Mouse (Mus musculus) limb, embryonic 15.5 days (tissue): ENCODE measurements around the gene Clk2. TPM values are rescaled to one million over a fixed set of nuclear protein-coding genes. Genes with fewer than 3 reads are reported as not detected.
"Not testable (repeated sequence)": the region's sequence is repeated elsewhere in the genome, so short reads cannot be mapped to it uniquely, and the experiment has no call there.

Source experiments
- ATAC-seq: fragments of 200-750 bp; cut with Nextera tagmentation; 2 replicates; pipeline ENCODE4 v1.8.0; 2017; ENCODE audit warnings: low read depth, moderate TSS enrichment; ENCODE audit not compliant: insufficient number of reproducible peaks, low FRiP score, low TSS enrichment
- H3K27ac ChIP-seq: fragments of 300-500 bp; sonication (generic); 2 replicates; pipeline ENCODE4 v1.5.1; 2015; ENCODE audit warnings: moderate library complexity, mild to moderate bottlenecking, inconsistent platforms
- H3K27me3 ChIP-seq: fragments of 300-500 bp; sonication (generic); 2 replicates; pipeline ENCODE4 v1.6.1; 2015; ENCODE audit warnings: inconsistent platforms
- H3K36me3 ChIP-seq: fragments of 300-500 bp; sonication (generic); 2 replicates; pipeline ENCODE4 v1.6.1; 2015; ENCODE audit warnings: inconsistent platforms
- H3K4me1 ChIP-seq: fragments of 300-500 bp; sonication (generic); 2 replicates; pipeline ENCODE4 v1.6.1; 2015; ENCODE audit warnings: inconsistent platforms
- H3K4me2 ChIP-seq: fragments of 300-500 bp; sonication (generic); 2 replicates; pipeline ENCODE4 v1.6.1; 2015; ENCODE audit warnings: mild to moderate bottlenecking, inconsistent platforms
- H3K4me3 ChIP-seq: fragments of 300-500 bp; sonication (generic); 2 replicates; pipeline ENCODE4 v1.5.1; 2015; ENCODE audit warnings: mild to moderate bottlenecking, inconsistent platforms
- H3K9ac ChIP-seq: fragments of 300-500 bp; sonication (generic); 2 replicates; pipeline ENCODE4 v1.6.1; 2015; ENCODE audit warnings: inconsistent platforms
- H3K9me3 ChIP-seq: fragments of 300-500 bp; sonication (generic); 2 replicates; pipeline ENCODE4 v1.6.1; 2016; ENCODE audit warnings: inconsistent platforms
- WGBS: fragments of 180-500 bp; shearing (Covaris S2); methylation state at CpG from one replicate; pipeline ENCODE4 v1.1.7; 2015; 5-methylcytosine and 5-hydroxymethylcytosine counted together
- polyA plus RNA-seq: library from polyadenylated mRNA; unstranded; fragments of >200 nt; fragmentation: Nextera tagmentation; extraction: Ambion mirVana; gene quantifications from 2 replicates; pipeline ENCODE4 v1.2.1, GENCODE M21; 2015

Clk2 gene
- polyA plus RNA-seq, 1 experiment from 2014 or later = 25.0 TPM

DNA sequence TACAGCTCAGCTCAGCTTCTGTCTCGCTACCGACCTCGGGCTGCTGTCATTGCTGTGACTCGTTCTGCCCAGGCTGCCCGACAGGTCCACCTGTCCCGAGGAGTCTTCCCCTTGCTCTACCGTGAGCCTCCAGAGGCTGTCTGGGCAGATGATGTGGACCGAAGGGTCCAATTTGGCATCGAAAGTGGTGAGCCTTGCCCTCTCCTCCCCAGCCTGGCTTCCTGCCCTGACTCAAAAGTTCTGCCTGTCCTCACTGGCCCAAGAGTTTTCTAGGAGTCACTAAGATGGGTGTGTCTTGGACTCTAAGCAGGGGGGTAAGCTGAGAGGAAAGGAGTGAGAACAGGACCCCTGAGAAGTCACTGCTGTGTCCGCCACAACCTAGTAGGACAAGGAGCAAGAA is 19.8 kb upstream of the Clk2 start:
- H3K4me3 ChIP-seq = no peak overlapping the region
- H3K4me2 ChIP-seq = no peak overlapping the region
- H3K9ac ChIP-seq = no peak overlapping the region
- peaks cover 39% of the 10 kb centered on the region for H3K27me3 ChIP-seq
- no peaks in the 10 kb centered on the region for H3K36me3 ChIP-seq
- ATAC-seq = no peak
- no peaks in the 10 kb centered on the region for H3K9me3 ChIP-seq
- no peak overlapping the region for H3K27ac ChIP-seq
- 65% methylated on average over 10 of the region's 10 CpGs for WGBS
- peaks cover 7% of the 10 kb centered on the region for H3K4me1 ChIP-seq

DNA sequence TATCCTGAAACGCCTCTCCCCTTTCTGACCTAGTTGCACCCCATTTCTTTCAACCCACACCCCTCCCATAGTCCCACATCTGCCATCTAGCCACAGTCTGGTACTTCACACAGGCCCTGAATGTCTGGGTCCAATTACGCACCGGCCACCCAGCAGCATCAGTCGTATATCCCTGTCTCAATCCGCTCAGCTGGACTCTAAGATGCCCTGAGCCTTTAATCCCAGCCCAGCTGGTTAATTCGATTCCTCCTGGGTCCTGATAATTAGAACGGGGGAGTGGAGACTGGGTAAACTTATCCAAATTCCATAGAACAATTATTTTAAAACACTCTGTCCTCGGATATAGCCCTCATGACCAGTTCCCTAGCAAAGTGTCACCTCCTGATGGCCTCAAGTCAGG is 19.0 kb upstream of the Clk2 start:
- no peak for ATAC-seq
- H3K27me3 ChIP-seq = peaks cover 46% of the 10 kb centered on the region
- 28% methylated on average over 8 of the region's 8 CpGs for WGBS

DNA sequence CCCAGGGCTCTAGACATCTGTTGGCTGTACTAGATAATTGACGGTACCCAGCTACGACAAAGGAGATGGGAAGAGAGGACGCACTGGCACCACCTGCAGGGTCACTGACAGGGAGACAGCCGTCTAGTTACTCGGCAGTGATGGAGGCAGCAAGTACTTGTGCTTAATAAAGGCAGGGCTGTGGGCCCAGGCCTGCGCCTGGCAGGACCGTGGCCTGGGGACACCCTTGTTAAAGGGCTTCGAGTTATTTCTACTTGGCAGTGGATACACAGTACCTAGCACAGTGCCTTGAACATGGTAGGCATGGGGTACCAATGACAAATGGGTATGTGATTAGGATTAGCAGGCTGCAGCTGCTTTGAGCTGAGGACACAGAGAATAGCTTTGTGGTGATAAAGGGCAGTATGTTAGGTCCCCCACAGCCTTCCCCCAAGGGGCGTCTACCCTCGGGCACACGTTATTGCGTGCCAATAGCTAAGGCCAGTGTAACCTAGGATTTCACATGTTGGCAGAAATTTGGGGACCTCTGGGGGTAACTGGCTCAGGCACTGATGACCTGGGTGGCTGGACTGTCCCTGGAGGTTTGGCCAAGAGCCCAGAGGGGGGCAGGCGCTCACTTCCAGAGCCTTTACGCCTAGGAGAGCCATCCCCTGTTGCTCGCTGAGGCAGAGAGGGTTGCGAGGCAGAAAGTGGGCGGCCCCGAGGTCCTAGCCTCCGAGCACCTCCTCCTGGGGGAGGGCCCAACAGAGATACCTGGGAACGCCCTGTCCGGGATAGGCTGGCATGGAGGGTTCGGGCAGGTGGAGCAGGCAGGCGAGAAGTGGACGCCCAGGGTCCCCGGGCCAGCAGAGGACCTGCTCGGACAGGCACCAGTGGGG is 17.3 kb upstream of the Clk2 start:
- H3K27me3 ChIP-seq = peaks cover 54% of the 10 kb centered on the region
- H3K4me2 ChIP-seq = peak overlapping the region; percentile 57
- ATAC-seq = no peak

More for the DNA sequence above, 19.0 kb upstream of the Clk2 start:
- H3K4me1 ChIP-seq = peaks cover 7% of the 10 kb centered on the region
- no peaks in the 10 kb centered on the region for H3K9me3 ChIP-seq
- H3K4me3 ChIP-seq = no peak overlapping the region
- no peak overlapping the region for H3K9ac ChIP-seq
- H3K4me2 ChIP-seq = no peak overlapping the region
- no peaks in the 10 kb centered on the region for H3K36me3 ChIP-seq
- H3K27ac ChIP-seq = no peak overlapping the region

DNA sequence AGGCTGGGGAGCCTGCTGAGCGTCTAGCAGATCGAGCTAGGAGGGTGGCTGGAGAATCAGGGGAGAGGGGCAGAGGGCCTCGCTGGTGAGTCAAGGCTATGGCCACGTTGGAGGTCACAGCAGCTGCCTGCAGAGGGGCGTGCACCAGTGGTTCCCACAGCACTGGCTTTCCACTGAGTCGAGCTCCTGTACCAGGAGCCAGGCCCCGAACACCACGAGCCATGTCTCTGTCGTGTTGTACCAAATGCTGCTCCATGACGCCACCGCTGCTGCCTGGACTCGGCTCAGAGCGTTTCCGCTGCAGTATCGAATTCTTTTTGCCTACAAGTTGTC is 16.6 kb upstream of the Clk2 start:
- peak overlapping the region; percentile 57 for H3K4me2 ChIP-seq
- no peak for ATAC-seq
- peaks cover 58% of the 10 kb centered on the region for H3K27me3 ChIP-seq
- no peak overlapping the region for H3K27ac ChIP-seq
- H3K36me3 ChIP-seq = no peaks in the 10 kb centered on the region
- H3K9me3 ChIP-seq = no peaks in the 10 kb centered on the region
- H3K4me3 ChIP-seq = peak overlapping the region; percentile 29
- 0 out of 2 replicates have a peak overlapping the region, but pooled peaks have one; percentile 23 for H3K9ac ChIP-seq
- 7% methylated on average over 15 of the region's 15 CpGs for WGBS
- peaks cover 7% of the 10 kb centered on the region for H3K4me1 ChIP-seq

More for the DNA sequence above, 17.3 kb upstream of the Clk2 start:
- H3K36me3 ChIP-seq = no peaks in the 10 kb centered on the region
- H3K4me3 ChIP-seq = peak overlapping the region; percentile 29
- 0 out of 2 replicates have a peak overlapping the region, but pooled peaks have one; percentile 23 for H3K9ac ChIP-seq
- 16% methylated on average over 26 of the region's 26 CpGs for WGBS
- H3K9me3 ChIP-seq = no peaks in the 10 kb centered on the region
- peaks cover 7% of the 10 kb centered on the region for H3K4me1 ChIP-seq
- H3K27ac ChIP-seq = no peak overlapping the region

DNA sequence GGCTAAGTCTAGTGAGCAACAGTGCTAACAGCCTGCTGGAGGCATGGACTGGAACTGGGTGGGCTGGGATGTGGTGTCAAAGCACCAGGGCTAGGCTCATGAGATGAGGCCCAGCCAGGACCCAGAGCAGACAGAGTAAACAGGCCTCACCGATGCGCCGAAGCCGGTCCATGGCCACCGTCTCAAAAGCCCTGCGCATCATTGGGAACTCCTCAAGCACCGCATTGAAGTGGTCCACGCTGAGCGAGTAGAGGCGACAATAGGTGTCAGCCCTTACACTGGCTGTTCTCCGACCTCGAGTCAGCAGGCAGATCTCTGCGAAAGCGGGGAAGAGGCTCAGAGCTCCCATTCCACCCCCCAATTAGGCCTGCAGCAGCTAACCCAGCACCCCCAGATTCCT is 16.0 kb upstream of the Clk2 start:
- Histone ChIP-seq H3K27ac (no peak overlapping the region), H3K36me3 (no peaks in the 10 kb centered on the region), H3K4me2 (no peak overlapping the region), H3K4me3 (no peak overlapping the region), H3K27me3 (peaks cover 58% of the 10 kb centered on the region), H3K4me1 (peaks cover 7% of the 10 kb centered on the region), H3K9me3 (no peaks in the 10 kb centered on the region), H3K9ac (no peak overlapping the region)
- ATAC-seq = no peak
- WGBS = 71% methylated on average over 14 of the region's 14 CpGs

DNA sequence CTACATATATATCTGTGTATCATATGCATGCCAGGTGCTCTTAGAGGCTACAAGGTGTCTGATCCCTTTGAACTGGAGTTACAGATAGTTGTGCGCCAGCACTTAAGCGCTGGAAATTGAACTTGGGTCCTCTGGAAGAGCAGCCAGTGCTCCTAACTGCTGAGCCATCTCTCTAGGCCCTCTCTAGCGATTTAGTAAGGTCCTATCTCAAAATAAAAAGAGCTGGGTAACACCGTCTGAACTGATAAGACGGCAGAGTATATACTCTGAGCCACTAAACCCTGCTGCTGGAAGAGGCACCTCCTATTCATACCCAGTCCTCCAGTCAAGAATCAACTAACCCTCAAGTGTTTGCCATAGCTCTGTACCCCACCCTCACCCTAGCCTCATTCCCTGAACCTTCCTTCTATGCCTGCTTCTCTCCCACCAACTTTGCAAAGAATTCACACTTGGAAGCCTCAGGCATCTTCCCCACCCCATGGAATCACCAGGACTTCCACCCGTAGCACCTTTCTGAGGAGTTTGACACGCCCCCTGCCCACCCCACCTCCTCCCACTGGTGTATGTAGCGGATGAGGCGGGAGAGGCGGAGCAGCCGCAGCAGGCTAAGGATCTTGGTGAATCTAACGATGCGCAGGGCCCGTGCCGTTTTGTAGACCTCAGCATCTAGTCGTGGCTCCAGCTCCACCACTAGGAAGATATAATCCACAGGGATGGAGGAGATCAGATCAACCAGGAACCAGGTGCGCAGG is 12.3 kb upstream of the Clk2 start:
- H3K27me3 ChIP-seq = peaks cover 43% of the 10 kb centered on the region
- ATAC-seq = no peak
- WGBS = 45% methylated on average over 17 of the region's 17 CpGs

DNA sequence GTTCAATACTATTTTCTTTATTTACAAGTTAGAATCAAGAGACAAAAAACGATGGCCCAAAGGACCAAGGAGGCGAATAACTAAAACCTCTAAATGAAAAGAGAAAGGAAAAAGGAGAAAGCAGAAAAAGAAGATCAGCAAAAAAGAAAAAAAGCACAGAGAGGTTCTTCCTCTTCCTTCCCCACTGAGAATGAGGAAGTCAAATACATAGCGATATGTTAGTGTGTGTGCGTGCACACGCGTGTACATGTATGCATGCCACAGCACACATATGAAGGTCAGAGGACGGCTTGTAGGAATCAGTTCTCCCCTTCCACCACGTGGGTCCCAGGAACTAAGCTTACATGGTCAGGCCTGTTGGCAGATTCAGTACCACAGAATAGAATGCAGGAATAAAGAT is 7.6 kb upstream of the Clk2 start:
- H3K27ac ChIP-seq = no peak overlapping the region
- no peak overlapping the region for H3K4me2 ChIP-seq
- no peak overlapping the region for H3K4me3 ChIP-seq
- H3K4me1 ChIP-seq = peaks cover 14% of the 10 kb centered on the region
- WGBS = 89% methylated on average over 8 of the region's 8 CpGs
- ATAC-seq = no peak
- H3K36me3 ChIP-seq = no peaks in the 10 kb centered on the region
- no peaks in the 10 kb centered on the region for H3K9me3 ChIP-seq
- peaks cover 26% of the 10 kb centered on the region for H3K27me3 ChIP-seq
- no peak overlapping the region for H3K9ac ChIP-seq

More for the DNA sequence above, 12.3 kb upstream of the Clk2 start:
- peaks cover 7% of the 10 kb centered on the region for H3K4me1 ChIP-seq
- no peak overlapping the region for H3K9ac ChIP-seq
- H3K4me3 ChIP-seq = no peak overlapping the region
- H3K9me3 ChIP-seq = no peaks in the 10 kb centered on the region
- H3K36me3 ChIP-seq = no peaks in the 10 kb centered on the region
- H3K4me2 ChIP-seq = no peak overlapping the region
- no peak overlapping the region for H3K27ac ChIP-seq

DNA sequence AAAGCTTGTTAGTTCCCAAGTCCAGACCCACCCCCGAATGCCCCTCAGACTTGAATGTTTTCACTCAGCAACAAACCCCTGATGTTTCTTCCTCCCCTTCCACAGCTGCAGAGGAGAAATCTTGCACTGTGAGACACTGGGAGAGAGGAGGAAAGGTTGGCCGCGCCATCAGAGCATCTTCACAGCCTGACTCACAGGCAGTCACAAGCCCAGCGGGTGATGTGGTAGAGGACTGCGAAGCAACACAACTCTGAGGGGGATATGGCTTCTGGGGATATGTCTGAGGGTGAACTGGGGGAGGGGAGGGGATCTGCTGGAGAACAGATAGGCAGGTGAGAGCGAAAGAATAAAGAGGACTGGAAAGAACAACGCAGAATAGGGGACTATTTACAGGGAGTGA is 5.9 kb upstream of the Clk2 start:
- Histone ChIP-seq H3K4me2 (no peak overlapping the region), H3K9ac (no peak overlapping the region), H3K27me3 (peaks cover 22% of the 10 kb centered on the region), H3K9me3 (no peaks in the 10 kb centered on the region), H3K4me3 (no peak overlapping the region), H3K4me1 (peaks cover 15% of the 10 kb centered on the region), H3K27ac (no peak overlapping the region), H3K36me3 (no peaks in the 10 kb centered on the region)
- ATAC-seq = no peak
- WGBS = 17% methylated on average over 7 of the region's 7 CpGs

DNA sequence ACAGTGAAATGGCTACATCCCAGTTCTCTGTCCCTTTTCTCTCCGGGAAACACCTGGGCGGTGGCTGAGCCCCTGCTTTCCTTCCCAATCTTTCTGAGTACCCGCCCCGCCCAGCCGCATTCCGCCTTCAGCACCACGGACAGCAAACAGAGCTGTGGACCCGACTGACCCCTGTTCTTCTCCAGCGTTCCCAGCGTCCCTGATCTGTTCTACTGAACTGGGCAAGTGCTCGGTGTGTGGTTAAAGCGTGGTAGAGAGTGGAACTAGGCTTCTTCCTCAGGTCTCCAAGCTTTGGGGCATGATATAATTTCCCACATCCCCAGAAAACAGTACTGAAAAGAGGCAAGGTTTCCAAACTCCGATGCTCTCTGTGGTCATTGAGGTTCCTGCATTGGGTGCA is 5.4 kb upstream of the Clk2 start:
- no peaks in the 10 kb centered on the region for H3K36me3 ChIP-seq
- no peak overlapping the region for H3K27ac ChIP-seq
- no peak overlapping the region for H3K9ac ChIP-seq
- no peak for ATAC-seq
- H3K9me3 ChIP-seq = no peaks in the 10 kb centered on the region
- peak overlapping the region; percentile 54 for H3K4me3 ChIP-seq
- WGBS = 3% methylated on average over 13 of the region's 13 CpGs
- peaks cover 22% of the 10 kb centered on the region for H3K27me3 ChIP-seq
- peaks cover 18% of the 10 kb centered on the region for H3K4me1 ChIP-seq
- peak overlapping the region; percentile 99 for H3K4me2 ChIP-seq

DNA sequence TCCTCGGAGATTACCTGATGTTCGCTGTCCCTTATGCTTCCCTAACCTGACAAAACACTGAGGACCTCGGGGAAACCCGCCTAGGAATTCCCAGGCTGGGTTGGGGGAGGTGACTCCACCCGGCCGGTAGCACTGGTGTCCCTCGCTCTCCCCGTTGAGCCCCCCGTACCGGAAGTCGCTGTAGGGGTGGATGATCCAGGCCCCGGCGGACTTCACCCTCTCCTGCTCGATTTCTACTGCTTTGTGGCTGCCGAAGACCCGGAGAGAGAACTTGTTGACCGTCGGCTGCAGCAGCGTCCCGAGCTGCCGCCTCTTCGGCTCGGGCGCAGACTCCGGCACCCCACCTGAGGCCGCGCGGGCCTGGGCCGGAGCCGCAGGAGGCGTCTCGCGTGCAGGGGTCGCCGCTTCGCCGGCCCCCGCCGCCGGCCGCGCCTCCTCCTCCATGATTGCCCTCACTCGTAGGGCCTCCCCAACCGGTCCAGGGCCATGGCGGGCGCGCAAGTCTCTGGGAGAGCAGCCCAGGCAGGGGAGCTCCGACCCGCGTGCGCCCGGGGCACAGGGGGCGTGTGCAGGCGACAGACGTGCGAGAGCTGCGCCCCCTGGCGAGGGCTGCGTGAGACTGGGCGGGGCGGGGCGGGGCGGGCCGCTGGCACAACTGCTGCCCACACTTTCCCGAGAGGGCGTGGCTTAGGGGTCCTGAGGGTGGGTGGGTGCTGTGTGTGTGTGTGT is 4.8 kb upstream of the Clk2 start, which contains the start of gene Hcn3:
Gene Hcn3 (minus strand): TSS at position 581 of the 729 bp plus-strand sequence.
- Histone ChIP-seq H3K4me3 (peak within 1 kb of the TSS; percentile 54), H3K9ac (peak within 1 kb of the TSS; percentile 37), H3K9me3 (no peaks in the 10 kb centered on the region), H3K4me2 (peak within 1 kb of the TSS; percentile 99), H3K27ac (no peak within 1 kb of the TSS), H3K4me1 (peaks cover 18% of the 10 kb centered on the region), H3K27me3 (peaks cover 22% of the 10 kb centered on the region), H3K36me3 (no peaks in the 10 kb centered on the region)
- ATAC-seq = peak; percentile 68; the same call in 1 of the 2 replicates
- 0% methylated on average over 62 of the region's 66 CpGs for WGBS

DNA sequence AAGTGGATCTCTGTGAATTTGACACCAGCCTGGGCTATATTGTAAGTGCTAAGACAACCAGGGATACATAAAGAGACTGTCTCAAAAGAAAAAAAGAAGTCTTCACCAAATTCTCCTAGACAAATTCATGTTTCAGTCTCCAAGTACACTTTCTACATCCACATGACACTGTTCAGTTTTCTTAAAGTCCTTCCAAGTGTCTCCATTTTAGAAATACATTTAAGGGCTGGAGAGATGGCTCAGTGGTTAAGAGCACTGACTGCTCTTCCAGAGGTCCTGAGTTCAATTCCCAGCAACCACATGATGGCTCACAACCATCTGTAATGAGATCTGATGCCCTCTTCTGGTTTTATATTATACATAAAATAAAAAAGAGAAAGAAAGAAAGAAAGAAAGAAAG is 3.4 kb upstream of the Clk2 start:
- not testable (repeated sequence) for H3K36me3 ChIP-seq, H3K4me2 ChIP-seq, H3K9me3 ChIP-seq, H3K27ac ChIP-seq, H3K9ac ChIP-seq, ATAC-seq, H3K4me3 ChIP-seq
- peaks cover 22% of the 10 kb centered on the region for H3K27me3 ChIP-seq
- peaks cover 27% of the 10 kb centered on the region for H3K4me1 ChIP-seq
